Mouse (Mus musculus) liver, embryonic 14.5 days (tissue): Measurements from ENCODE around the gene Sag.

Experiments
- CTCF ChIP-seq: IDR thresholded peaks from 2 replicates; pipeline ENCODE4 v1.5.1; 2016; ENCODE audit warnings: antibody characterized with exemption, low read depth, control low read depth
- EP300 ChIP-seq: IDR thresholded peaks from 2 replicates; pipeline ENCODE4 v1.6.1; 2016; ENCODE audit warnings: antibody characterized with exemption, low read depth

GRCm38 (mm10) chr1:87891634-87892033, 88.2 kb downstream of the Sag start:
- TF ChIP-seq EP300 (no peak), CTCF (no peak)
